Comparison of ENCODE assay signal across 19 mouse cellular contexts in genomic region chr7:132031940-132032531, GRCm38 (mm10).
A peak's percentile ranks its signal among the peaks of the same experiment; 100 is the strongest.
DNase-seq lines count a peak whose midpoint lies in the region; ATAC-seq lines count a peak whose summit lies in the region.
"Had no signal": no experiment of that assay in that cellular context is flagged by ENCODE, and none has a peak within 500 bp of the region (broad histone marks: within the 10 kb centered on the region; RNA-seq: fewer than 3 reads in every experiment).

No protein-coding gene starts in this region.

- peak overlapping the region; percentile 44 for H3K27ac ChIP-seq in forebrain, embryonic 13.5 days
- no peak overlapping the region for H3K27ac ChIP-seq in forebrain, embryonic 10.5 days
- H3K27ac ChIP-seq in intestine, embryonic 14.5 days (ENCODE audit: low read depth), result no peak overlapping the region
- H3K27ac ChIP-seq in intestine, embryonic 16.5 days (ENCODE audit: low read length), result no peak overlapping the region
- H3K27ac ChIP-seq in midbrain, embryonic 11.5 days (ENCODE audit: low read depth, low read length), result no peak overlapping the region
- H3K27ac ChIP-seq in midbrain, embryonic 10.5 days (replicated peaks), result no peak overlapping the region
- no peak overlapping the region for H3K27ac ChIP-seq in stomach, embryonic 14.5 days (ENCODE audit: low read length)
- H3K27ac ChIP-seq: gastrocnemius, adult 2 months; heart, embryonic 13.5 days had no signal

- H3K36me3 ChIP-seq in forebrain, embryonic 13.5 days (ENCODE audit: poor library complexity, severe bottlenecking), result no peaks in the 10 kb centered on the region
- H3K36me3 ChIP-seq in forebrain, embryonic 10.5 days (replicated peaks), result no peaks in the 10 kb centered on the region
- H3K36me3 ChIP-seq in intestine, embryonic 14.5 days (ENCODE audit: control insufficient read depth, insufficient read depth, low read length), result no peaks in the 10 kb centered on the region
- no peaks in the 10 kb centered on the region for H3K36me3 ChIP-seq in intestine, embryonic 16.5 days (ENCODE audit: control insufficient read depth, insufficient read depth, low read length)
- no peaks in the 10 kb centered on the region for H3K36me3 ChIP-seq in midbrain, embryonic 11.5 days (ENCODE audit: control insufficient read depth, insufficient read depth, low read length)
- H3K36me3 ChIP-seq in midbrain, embryonic 10.5 days, result no peaks in the 10 kb centered on the region
- H3K36me3 ChIP-seq in stomach, embryonic 14.5 days (ENCODE audit: control insufficient read depth, insufficient read depth, low read length), result no peaks in the 10 kb centered on the region
- H3K36me3 ChIP-seq: heart, embryonic 13.5 days had no signal

- H3K4me1 ChIP-seq in forebrain, embryonic 13.5 days, result peaks cover 16% of the 10 kb centered on the region
- H3K4me1 ChIP-seq in forebrain, embryonic 10.5 days, result peaks cover 25% of the 10 kb centered on the region
- no peaks in the 10 kb centered on the region for H3K4me1 ChIP-seq in intestine, embryonic 14.5 days (replicated peaks; ENCODE audit: control insufficient read depth, insufficient read depth, low read length)
- no peaks in the 10 kb centered on the region for H3K4me1 ChIP-seq in intestine, embryonic 16.5 days (ENCODE audit: control insufficient read depth, insufficient read depth, low read length)
- no peaks in the 10 kb centered on the region for H3K4me1 ChIP-seq in midbrain, embryonic 11.5 days (ENCODE audit: control insufficient read depth, insufficient read depth, low read length)
- H3K4me1 ChIP-seq in midbrain, embryonic 10.5 days, result peaks cover 15% of the 10 kb centered on the region
- no peaks in the 10 kb centered on the region for H3K4me1 ChIP-seq in stomach, embryonic 14.5 days (ENCODE audit: control insufficient read depth, insufficient read depth, low read length)
- H3K4me1 ChIP-seq: heart, embryonic 13.5 days had no signal

- H3K9ac ChIP-seq in forebrain, embryonic 13.5 days, result no peak overlapping the region
- no peak overlapping the region for H3K9ac ChIP-seq in intestine, embryonic 14.5 days (ENCODE audit: low read length)
- no peak overlapping the region for H3K9ac ChIP-seq in intestine, embryonic 16.5 days (ENCODE audit: low read depth, low read length)
- no peak overlapping the region for H3K9ac ChIP-seq in midbrain, embryonic 11.5 days (ENCODE audit: low read length)
- no peak overlapping the region for H3K9ac ChIP-seq in stomach, embryonic 14.5 days (replicated peaks; ENCODE audit: low read depth, low read length)
- H3K9ac ChIP-seq: heart, embryonic 13.5 days; liver, postnatal 0 days had no signal

- no peaks in the 10 kb centered on the region for H3K27me3 ChIP-seq in forebrain, embryonic 13.5 days
- H3K27me3 ChIP-seq in forebrain, embryonic 10.5 days (ENCODE audit: poor library complexity, severe bottlenecking), result no peaks in the 10 kb centered on the region
- H3K27me3 ChIP-seq in intestine, embryonic 14.5 days (replicated peaks; ENCODE audit: control insufficient read depth, insufficient read depth, low read length), result no peaks in the 10 kb centered on the region
- H3K27me3 ChIP-seq in intestine, embryonic 16.5 days (replicated peaks; ENCODE audit: control insufficient read depth, insufficient read depth, low read length), result no peaks in the 10 kb centered on the region
- H3K27me3 ChIP-seq in midbrain, embryonic 11.5 days (ENCODE audit: control insufficient read depth, insufficient read depth, low read length), result no peaks in the 10 kb centered on the region
- H3K27me3 ChIP-seq in midbrain, embryonic 10.5 days (ENCODE audit: low read depth, poor library complexity, severe bottlenecking), result no peaks in the 10 kb centered on the region
- H3K27me3 ChIP-seq in stomach, embryonic 14.5 days (ENCODE audit: control insufficient read depth, insufficient read depth, low read length), result no peaks in the 10 kb centered on the region

- no peak overlapping the region for H3K4me3 ChIP-seq in forebrain, embryonic 13.5 days
- no peak overlapping the region for H3K4me3 ChIP-seq in forebrain, embryonic 10.5 days
- no peak overlapping the region for H3K4me3 ChIP-seq in intestine, embryonic 14.5 days (ENCODE audit: low read depth, low read length)
- no peak overlapping the region for H3K4me3 ChIP-seq in intestine, embryonic 16.5 days (ENCODE audit: low read length)
- no peak overlapping the region for H3K4me3 ChIP-seq in midbrain, embryonic 11.5 days (ENCODE audit: low read depth, low read length)
- H3K4me3 ChIP-seq in midbrain, embryonic 10.5 days, result no peak overlapping the region
- no peak overlapping the region for H3K4me3 ChIP-seq in stomach, embryonic 14.5 days (ENCODE audit: low read depth, low read length)
- H3K4me3 ChIP-seq: erythroblast, embryonic 14.5 days; gastrocnemius, adult 2 months; heart, embryonic 13.5 days had no signal

- WGBS in forebrain, embryonic 13.5 days, result 38% methylated on average over 6 of the region's 6 CpGs
- WGBS in forebrain, embryonic 10.5 days, result 72% methylated on average over 6 of the region's 6 CpGs
- WGBS in intestine, embryonic 14.5 days, result 52% methylated on average over 6 of the region's 6 CpGs
- 40% methylated on average over 6 of the region's 6 CpGs for WGBS in intestine, embryonic 16.5 days
- WGBS in midbrain, embryonic 11.5 days, result 64% methylated on average over 6 of the region's 6 CpGs
- WGBS in midbrain, embryonic 10.5 days, result 71% methylated on average over 6 of the region's 6 CpGs
- 59% methylated on average over 6 of the region's 6 CpGs for whole genome bisulfite sequencing in stomach, embryonic 14.5 days

- ATAC-seq in forebrain, embryonic 13.5 days, result peak; percentile 57
- ATAC-seq in intestine, embryonic 14.5 days (replicated peaks; ENCODE audit: low FRiP score, low TSS enrichment, low read depth), result peak; percentile 62
- no peak for ATAC-seq in intestine, embryonic 16.5 days
- ATAC-seq in midbrain, embryonic 11.5 days (ENCODE audit: low FRiP score), result no peak
- 0 out of 2 replicates have a peak, but pooled peaks have one; percentile 63 for ATAC-seq in stomach, embryonic 14.5 days (ENCODE audit: insufficient number of reproducible peaks, insufficient read depth, low FRiP score, low read depth)
- ATAC-seq: inflammation-experienced regulatory T-cells, adult 6 months; liver, postnatal 0 days had no signal

- no peaks in the 10 kb centered on the region for H3K9me3 ChIP-seq in forebrain, embryonic 13.5 days (replicated peaks)
- H3K9me3 ChIP-seq in forebrain, embryonic 10.5 days, result no peaks in the 10 kb centered on the region
- H3K9me3 ChIP-seq in intestine, embryonic 14.5 days (ENCODE audit: control insufficient read depth, low read length), result no peaks in the 10 kb centered on the region
- no peaks in the 10 kb centered on the region for H3K9me3 ChIP-seq in intestine, embryonic 16.5 days (ENCODE audit: control insufficient read depth, low read length)
- H3K9me3 ChIP-seq in midbrain, embryonic 11.5 days (ENCODE audit: control insufficient read depth, low read length), result no peaks in the 10 kb centered on the region
- H3K9me3 ChIP-seq in midbrain, embryonic 10.5 days (replicated peaks), result no peaks in the 10 kb centered on the region
- no peaks in the 10 kb centered on the region for H3K9me3 ChIP-seq in stomach, embryonic 14.5 days (ENCODE audit: control insufficient read depth, low read depth, low read length)
- H3K9me3 ChIP-seq: heart, embryonic 13.5 days had no signal

- DNase-seq in forebrain, embryonic 10.5 days (ENCODE audit: extremely low spot score, low spot score), result no peak
- DNase-seq in intestine, embryonic 14.5 days (ENCODE audit: low spot score), result no peak
- DNase-seq in midbrain, embryonic 11.5 days (ENCODE audit: low spot score, missing footprints), result peak; percentile 51
- no peak for DNase-seq in midbrain, embryonic 10.5 days (ENCODE audit: low spot score)
- DNase-seq in lung, postnatal 4 days, result no peak
- DNase-seq: cerebellum, adult 11-12 months; cerebellum, postnatal 36 days; gastrocnemius, adult 2 months; heart, adult 11 months; heart, postnatal 4 days; liver; liver, postnatal 0 days; lung, postnatal 14 days had no signal

- no peak overlapping the region for H3K4me2 ChIP-seq in forebrain, embryonic 13.5 days
- no peak overlapping the region for H3K4me2 ChIP-seq in intestine, embryonic 14.5 days (ENCODE audit: low read length)
- no peak overlapping the region for H3K4me2 ChIP-seq in intestine, embryonic 16.5 days (ENCODE audit: low read depth, low read length)
- H3K4me2 ChIP-seq in midbrain, embryonic 11.5 days, result no peak overlapping the region
- H3K4me2 ChIP-seq in stomach, embryonic 14.5 days (replicated peaks; ENCODE audit: low read depth, low read length), result no peak overlapping the region
- H3K4me2 ChIP-seq: heart, embryonic 13.5 days had no signal

Comparison
In these comparisons a context has a peak if more than half of its experiments do, and no peak if none do; other contexts are left out.
1. ATAC-seq: peak in forebrain, embryonic 13.5 days (single experiment), intestine, embryonic 14.5 days (single experiment) and stomach, embryonic 14.5 days (single experiment); none in intestine, embryonic 16.5 days (single experiment) and midbrain, embryonic 11.5 days (single experiment).